Mouse (Mus musculus): ENCODE measurements around the gene Zmiz2.

DNA sequence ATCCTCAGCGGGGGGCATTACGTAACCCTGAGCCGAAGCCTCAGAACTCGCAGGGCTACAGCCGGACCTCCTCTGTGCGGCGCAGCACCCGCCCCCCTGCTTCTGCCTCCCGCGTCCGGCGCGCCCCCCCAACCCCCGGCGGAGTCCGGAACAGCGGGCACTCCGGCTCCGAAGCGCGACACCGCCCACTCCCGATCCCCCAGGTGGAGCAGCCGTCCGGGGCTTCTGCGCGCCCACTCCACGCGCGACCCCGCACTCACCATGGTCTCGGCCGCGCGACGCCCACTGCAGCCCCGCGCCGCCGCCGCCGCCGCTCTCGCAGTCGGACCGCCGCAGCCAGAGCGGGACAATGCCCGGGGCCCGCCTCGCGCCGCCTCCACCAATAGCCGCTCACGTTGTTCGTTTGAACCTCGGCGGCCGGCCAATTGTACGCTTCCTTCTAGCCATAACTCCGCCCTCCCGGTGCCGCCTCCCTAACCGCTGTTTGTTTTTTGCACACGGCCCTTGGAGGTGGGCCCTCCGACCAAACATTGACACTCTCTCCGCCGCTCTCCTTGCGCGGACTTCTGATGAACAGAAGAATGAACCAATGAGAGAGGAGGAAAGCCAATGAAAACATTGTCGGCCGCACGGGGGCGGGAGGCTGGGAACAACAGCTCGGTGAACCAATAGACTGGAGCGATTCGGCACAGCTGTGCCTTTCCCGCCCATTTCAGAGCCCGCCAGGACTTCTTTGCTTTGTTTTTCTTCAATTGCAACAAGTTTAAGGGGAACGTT lies 55.4 kb downstream of the Zmiz2 start, which contains the start of gene H2afv:
- peak; percentile 64 for TF ChIP-seq CTCF (IDR thresholded peaks at IDR 0.05; ENCODE audit: low read depth)
- no peak for TF ChIP-seq EP300 (optimal IDR thresholded peaks at IDR 0.05)
